Mouse (Mus musculus) bone marrow macrophage, adult 2 months (primary cell): ENCODE data around the gene Pkd1l1. TPM values are rescaled to one million over a fixed set of nuclear protein-coding genes. Genes with fewer than 3 reads are reported as not detected.
A peak's percentile ranks its signal among the peaks of the same experiment; 100 is the strongest.

Source experiments
- H3K27ac ChIP-seq: 2 replicates; pipeline ENCODE4 v1.5.1; 2012; ENCODE audit warnings: low read depth, low read length; ENCODE audit not compliant: insufficient read depth
- H3K4me1 ChIP-seq: 2 replicates; pipeline ENCODE4 v1.6.1; 2012; ENCODE audit warnings: low read length; ENCODE audit not compliant: control insufficient read depth, insufficient read depth
- H3K4me3 ChIP-seq: 2 replicates; pipeline ENCODE4 v1.5.1; 2012; ENCODE audit warnings: mild to moderate bottlenecking, low read length, moderate library complexity; ENCODE audit not compliant: insufficient read depth
- CTCF ChIP-seq: IDR thresholded peaks from 2 replicates; pipeline ENCODE4 v1.5.1; 2012; ENCODE audit warnings: low read depth, mild to moderate bottlenecking, low read length, moderate library complexity
- POLR2A ChIP-seq: IDR thresholded peaks from 2 replicates; pipeline ENCODE4 v1.6.1; 2012; ENCODE audit warnings: mild to moderate bottlenecking, low read depth, low read length, borderline replicate concordance
- polyA plus RNA-seq: library from polyadenylated mRNA; stranded (reverse); fragments of >200 nt; gene quantifications from 2 replicates; pipeline ENCODE4 v1.2.4, GENCODE M21; 2012; ENCODE audit not compliant: missing spikeins, insufficient read depth, insufficient read length

Pkd1l1 gene
- polyA plus RNA-seq, 1 experiment: not detected

- H3K4me3 ChIP-seq: no peak overlapping the region
- H3K4me1 ChIP-seq: no peaks in the 10 kb centered on the region
- no peak for TF ChIP-seq POLR2A
- peak; percentile 72 for TF ChIP-seq CTCF
- no peak overlapping the region for H3K27ac ChIP-seq
Measured at GRCm38 (mm10) chr11:8983237-8983861, 10.3 kb upstream of the Pkd1l1 start.

GRCm38 (mm10) chr11:8978154-8978553, 5.1 kb upstream of the Pkd1l1 start:
- no peak for TF ChIP-seq CTCF
- no peak for TF ChIP-seq POLR2A
- Histone ChIP-seq H3K4me1 (no peaks in the 10 kb centered on the region), H3K4me3 (no peak overlapping the region), H3K27ac (no peak overlapping the region)

- Histone ChIP-seq H3K4me1 (no peaks in the 10 kb centered on the region), H3K27ac (no peak overlapping the region), H3K4me3 (no peak overlapping the region)
- TF ChIP-seq POLR2A: no peak
- TF ChIP-seq CTCF: no peak
Measured at GRCm38 (mm10) chr11:8972093-8972492, 973 bp downstream of the Pkd1l1 start.

- Histone ChIP-seq H3K4me3 (no peak overlapping the region), H3K27ac (no peak overlapping the region), H3K4me1 (no peaks in the 10 kb centered on the region)
- no peak for TF ChIP-seq POLR2A
- no peak for TF ChIP-seq CTCF
Measured at GRCm38 (mm10) chr11:8970509-8970908, 2.6 kb downstream of the Pkd1l1 start.

GRCm38 (mm10) chr11:8968094-8968493, 5.0 kb downstream of the Pkd1l1 start:
- no peak overlapping the region for H3K27ac ChIP-seq
- H3K4me3 ChIP-seq: no peak overlapping the region
- TF ChIP-seq CTCF (no peak), POLR2A (no peak)
- no peaks in the 10 kb centered on the region for H3K4me1 ChIP-seq

- Histone ChIP-seq H3K4me3 (no peak overlapping the region), H3K27ac (no peak overlapping the region), H3K4me1 (no peaks in the 10 kb centered on the region)
- TF ChIP-seq POLR2A: no peak
- no peak for TF ChIP-seq CTCF
Measured at GRCm38 (mm10) chr11:8958572-8958971, 14.5 kb downstream of the Pkd1l1 start.

GRCm38 (mm10) chr11:8958108-8958507, 15.0 kb downstream of the Pkd1l1 start:
- Histone ChIP-seq H3K27ac (no peak overlapping the region), H3K4me1 (no peaks in the 10 kb centered on the region), H3K4me3 (no peak overlapping the region)
- no peak for TF ChIP-seq CTCF

GRCm38 (mm10) chr11:8957023-8957422, 16.0 kb downstream of the Pkd1l1 start:
- no peak overlapping the region for H3K27ac ChIP-seq
- H3K4me3 ChIP-seq: no peak overlapping the region
- TF ChIP-seq POLR2A: no peak
- peak; percentile 59 for TF ChIP-seq CTCF
- no peaks in the 10 kb centered on the region for H3K4me1 ChIP-seq

- Histone ChIP-seq H3K27ac (no peak overlapping the region), H3K4me3 (no peak overlapping the region), H3K4me1 (no peaks in the 10 kb centered on the region)
- TF ChIP-seq CTCF: peak; percentile 90
- TF ChIP-seq POLR2A: no peak
Measured at GRCm38 (mm10) chr11:8955678-8956077, 17.4 kb downstream of the Pkd1l1 start.

GRCm38 (mm10) chr11:8949765-8950430, 23.2 kb downstream of the Pkd1l1 start:
- H3K27ac ChIP-seq: no peak overlapping the region
- no peak for TF ChIP-seq POLR2A
- TF ChIP-seq CTCF: no peak
- no peaks in the 10 kb centered on the region for H3K4me1 ChIP-seq
- H3K4me3 ChIP-seq: no peak overlapping the region

- Histone ChIP-seq H3K27ac (no peak overlapping the region), H3K4me1 (peaks cover 5% of the 10 kb centered on the region; the same call in 1 of the 2 replicates), H3K4me3 (no peak overlapping the region)
- TF ChIP-seq CTCF: no peak
- no peak for TF ChIP-seq POLR2A
Measured at GRCm38 (mm10) chr11:8948871-8949270, 24.2 kb downstream of the Pkd1l1 start.
